Mouse (Mus musculus) liver, embryonic 13.5 days (tissue): Measurements from ENCODE around the gene Zfp938. TPM values are rescaled to one million over a fixed set of nuclear protein-coding genes. Genes with fewer than 3 reads are reported as not detected.

ENCODE experiments used
- ATAC-seq: fragments of 200-750 bp; cut with Nextera tagmentation; 2 replicates; pipeline ENCODE4 v1.8.0; 2017; ENCODE audit warnings: low read depth, mild to moderate bottlenecking, moderate number of reproducible peaks, moderate library complexity
- DNase-seq: peaks from one replicate; pipeline ENCODE4 v3.0.0; 2022
- H3K27ac ChIP-seq: fragments of 300-500 bp; sonication (generic); 2 replicates; pipeline ENCODE4 v1.5.1; 2015; ENCODE audit warnings: moderate library complexity, mild to moderate bottlenecking, inconsistent platforms
- H3K27me3 ChIP-seq: fragments of 300-500 bp; sonication (generic); 2 replicates; pipeline ENCODE4 v1.6.1; 2015; ENCODE audit warnings: mild to moderate bottlenecking, inconsistent platforms
- H3K36me3 ChIP-seq: fragments of 300-500 bp; sonication (generic); 2 replicates; pipeline ENCODE4 v1.6.1; 2015; ENCODE audit warnings: mild to moderate bottlenecking, inconsistent platforms
- H3K4me1 ChIP-seq: fragments of 300-500 bp; sonication (generic); replicated peaks from 2 replicates; pipeline ENCODE4 v1.6.1; 2015; ENCODE audit warnings: inconsistent platforms
- H3K4me2 ChIP-seq: fragments of 300-500 bp; sonication (generic); 2 replicates; pipeline ENCODE4 v1.6.1; 2015; ENCODE audit warnings: inconsistent platforms, mild to moderate bottlenecking, moderate library complexity
- H3K4me3 ChIP-seq: fragments of 300-500 bp; sonication (generic); replicated peaks from 2 replicates; pipeline ENCODE4 v1.5.1; 2015; ENCODE audit warnings: mild to moderate bottlenecking, inconsistent platforms
- H3K9ac ChIP-seq: fragments of 300-500 bp; sonication (generic); 2 replicates; pipeline ENCODE4 v1.6.1; 2015; ENCODE audit warnings: mild to moderate bottlenecking, inconsistent platforms
- H3K9me3 ChIP-seq: fragments of 300-500 bp; sonication (generic); replicated peaks from 2 replicates; pipeline ENCODE4 v1.6.1; 2016; ENCODE audit warnings: inconsistent platforms
- WGBS: fragments of 180-500 bp; shearing (Covaris S2); methylation state at CpG from one replicate; pipeline ENCODE4 v1.1.7; 2015; ENCODE audit not compliant: insufficient replicate concordance; 5-methylcytosine and 5-hydroxymethylcytosine counted together
- polyA plus RNA-seq: library from polyadenylated mRNA; unstranded; fragments of >200 nt; fragmentation: Nextera tagmentation; extraction: Ambion mirVana; gene quantifications from 2 replicates; pipeline ENCODE4 v1.2.1, GENCODE M21; 2015

Zfp938 gene
- polyA plus RNA-seq = 2.3 and 3.3 TPM in 2 replicates

DNA sequence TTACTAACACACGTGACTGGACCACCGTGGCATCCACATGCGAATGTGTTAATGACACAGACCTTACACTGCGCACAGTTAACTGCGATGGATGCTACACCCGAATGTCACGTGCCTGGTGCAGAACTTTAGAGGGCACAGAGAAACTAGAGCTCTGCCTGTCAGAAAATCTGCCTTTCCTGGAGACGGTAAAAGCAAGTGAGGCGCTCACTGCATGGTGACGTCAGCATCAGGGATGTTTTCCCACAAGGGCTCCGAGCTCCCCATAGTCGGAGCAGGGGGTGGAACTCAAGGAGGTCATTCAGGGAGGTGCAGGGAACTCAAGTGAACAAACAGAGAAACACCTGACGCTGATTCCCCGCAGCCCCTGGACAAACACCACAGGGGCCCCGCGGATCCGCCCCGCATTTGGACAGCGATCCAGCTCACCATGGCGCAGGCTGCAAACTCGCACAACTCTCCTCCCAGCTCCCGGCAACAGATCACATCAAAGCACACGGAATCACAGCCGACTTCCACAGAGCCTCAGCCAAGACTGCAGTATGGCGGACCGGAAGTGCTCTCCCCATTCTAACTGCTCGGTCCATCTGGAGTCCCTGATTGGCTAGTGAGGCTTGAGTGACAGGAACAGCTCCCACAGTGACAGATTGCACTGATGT is at the start of gene Zfp938:
Gene Zfp938 (minus strand): TSS at position 539 of the 659 bp plus-strand sequence.
- Histone ChIP-seq H3K27ac (no peak within 1 kb of the TSS), H3K4me2 (peak within 1 kb of the TSS; percentile 65), H3K4me3 (peak within 1 kb of the TSS; percentile 68), H3K9ac (peak within 1 kb of the TSS; percentile 58), H3K27me3 (no peaks in the 10 kb centered on the region), H3K9me3 (no peaks in the 10 kb centered on the region; the same call in 1 of the 2 replicates), H3K36me3 (peaks cover 7% of the 10 kb centered on the region; the same call in 1 of the 2 replicates), H3K4me1 (peaks cover 2% of the 10 kb centered on the region; the same call in 1 of the 2 replicates)
- peak; percentile 20 for DNase-seq
- 6% methylated on average over 27 of the region's 27 CpGs for WGBS
- ATAC-seq = peak; percentile 95

DNA sequence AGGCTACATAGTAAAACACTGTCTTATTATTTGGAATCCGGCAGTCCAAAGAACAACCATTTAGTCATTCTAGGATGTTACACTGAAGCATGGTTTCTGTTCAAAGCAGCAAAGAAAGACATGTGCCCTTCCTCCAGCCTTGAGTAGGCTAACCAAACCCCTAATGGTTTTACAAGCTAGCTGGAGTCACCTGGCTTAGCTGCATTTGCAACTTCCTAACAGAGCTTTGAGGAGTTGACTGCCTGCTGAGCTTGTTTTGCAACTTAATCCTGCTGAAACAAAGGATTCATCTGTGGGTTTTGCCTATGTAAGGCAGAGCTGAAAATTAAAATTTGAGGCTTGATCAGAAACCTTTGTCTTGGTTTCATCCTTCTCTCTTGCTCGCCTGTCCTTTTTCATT is 16.3 kb upstream of the Zfp938 start:
- 54% methylated on average over 2 of the region's 2 CpGs for WGBS
- Histone ChIP-seq H3K27me3 (no peaks in the 10 kb centered on the region), H3K4me1 (no peaks in the 10 kb centered on the region), H3K9me3 (no peaks in the 10 kb centered on the region), H3K9ac (no peak overlapping the region), H3K4me2 (no peak overlapping the region), H3K36me3 (no peaks in the 10 kb centered on the region), H3K27ac (no peak overlapping the region), H3K4me3 (no peak overlapping the region)
- DNase-seq (no peak), ATAC-seq (no peak)

DNA sequence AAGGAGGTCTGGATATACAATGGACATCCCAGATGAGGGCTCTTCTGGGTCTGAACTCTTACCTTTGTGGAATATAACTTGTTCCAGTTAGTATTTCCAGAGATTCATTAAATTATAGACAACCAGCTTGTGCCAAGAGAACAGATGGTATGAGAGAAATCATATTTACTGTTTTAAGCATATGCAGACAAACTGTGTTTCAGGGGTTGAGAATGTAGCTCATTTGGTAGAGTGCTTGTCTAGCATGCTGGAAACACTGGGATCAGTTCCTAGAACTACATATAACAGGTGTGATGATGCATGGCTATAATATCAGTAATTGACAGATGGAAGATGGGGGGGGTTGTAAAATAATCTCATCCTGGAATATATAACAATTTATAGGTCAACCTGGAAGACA is 3.9 kb upstream of the Zfp938 start:
- DNase-seq (no peak), ATAC-seq (no peak)
- H3K9me3 ChIP-seq = no peaks in the 10 kb centered on the region
- H3K36me3 ChIP-seq = no peaks in the 10 kb centered on the region
- no peak overlapping the region for H3K27ac ChIP-seq
- no peaks in the 10 kb centered on the region for H3K27me3 ChIP-seq
- no peak overlapping the region for H3K4me3 ChIP-seq
- no peak overlapping the region for H3K9ac ChIP-seq
- no peak overlapping the region for H3K4me2 ChIP-seq
- peaks cover 2% of the 10 kb centered on the region; the same call in 1 of the 2 replicates for H3K4me1 ChIP-seq

DNA sequence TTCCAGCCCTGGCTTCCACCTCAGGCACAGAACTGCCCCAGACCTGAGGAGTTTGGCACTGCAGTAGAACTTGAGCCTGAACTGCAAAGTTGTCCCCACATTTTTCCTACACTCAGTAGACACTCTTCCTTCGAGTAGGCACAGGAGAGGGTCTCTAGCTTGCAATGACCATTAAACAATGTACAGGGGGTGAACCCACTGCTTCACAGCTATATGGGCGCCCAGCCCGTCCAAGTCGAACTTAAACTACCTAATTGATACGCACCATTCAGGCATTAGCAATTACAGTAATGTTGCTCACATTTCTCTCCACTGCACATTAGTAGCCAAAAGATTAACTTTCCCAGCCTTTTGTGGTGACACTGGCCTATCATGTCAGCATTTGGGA is 315 bp upstream of the Zfp938 start:
- Histone ChIP-seq H3K9me3 (no peaks in the 10 kb centered on the region; the same call in 1 of the 2 replicates), H3K4me3 (peak overlapping the region; percentile 68), H3K27ac (no peak overlapping the region), H3K27me3 (no peaks in the 10 kb centered on the region), H3K4me2 (peak overlapping the region; percentile 65), H3K9ac (no peak overlapping the region), H3K36me3 (peaks cover 5% of the 10 kb centered on the region; the same call in 1 of the 2 replicates), H3K4me1 (peaks cover 2% of the 10 kb centered on the region; the same call in 1 of the 2 replicates)
- ATAC-seq (no peak), DNase-seq (no peak)
- 66% methylated on average over 5 of the region's 5 CpGs for WGBS

DNA sequence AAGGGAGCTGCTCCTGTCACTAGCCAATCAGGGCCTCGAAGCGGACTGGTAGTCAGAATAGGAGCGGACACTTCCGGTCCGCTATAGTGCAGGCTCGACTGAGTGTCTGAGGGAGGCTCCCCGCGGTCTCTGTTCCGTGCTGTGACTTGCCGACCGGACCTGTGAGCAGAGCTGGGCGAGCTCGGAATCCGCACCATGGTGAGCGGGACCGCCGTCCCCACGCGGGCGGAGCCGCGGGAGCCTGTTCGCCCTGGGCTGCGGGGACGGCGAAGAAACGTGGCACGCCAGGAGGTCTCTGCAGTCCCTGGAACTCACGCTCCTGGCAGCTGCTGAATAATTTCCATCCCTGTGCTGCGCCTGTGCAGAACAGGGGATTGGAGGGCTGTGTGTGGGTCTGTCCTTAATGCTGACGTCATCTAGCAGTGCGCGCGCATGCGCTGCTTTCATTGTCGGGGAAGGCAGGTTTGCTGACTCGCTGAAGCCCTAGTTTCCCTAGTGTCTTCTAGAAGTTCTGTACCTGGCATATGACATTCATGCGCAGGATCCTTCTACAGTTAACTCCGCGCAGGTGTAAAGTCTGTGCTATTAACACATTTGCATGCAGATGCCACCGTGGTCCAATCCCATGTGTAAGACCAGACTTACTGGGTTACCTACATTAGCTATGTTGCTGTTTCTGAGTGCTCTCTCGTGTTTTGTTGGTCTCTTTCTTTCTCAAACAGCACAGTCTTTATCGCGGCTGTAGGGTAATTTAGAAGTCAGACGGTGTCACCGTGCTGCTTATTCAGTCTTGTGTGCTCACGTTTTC is 62.6 kb downstream of the Zfp938 start:
- no peaks in the 10 kb centered on the region for H3K9me3 ChIP-seq
- no peaks in the 10 kb centered on the region for H3K36me3 ChIP-seq
- peak; percentile 94 for ATAC-seq
- H3K4me3 ChIP-seq = peak overlapping the region; percentile 63
- peak; percentile 57 for DNase-seq
- H3K27me3 ChIP-seq = no peaks in the 10 kb centered on the region
- H3K4me2 ChIP-seq = peak overlapping the region; percentile 74
- H3K9ac ChIP-seq = peak overlapping the region; percentile 61
- WGBS = 6% methylated on average over 47 of the region's 47 CpGs
- peak overlapping the region; percentile 61; the same call in 1 of the 2 replicates for H3K27ac ChIP-seq
- H3K4me1 ChIP-seq = no peaks in the 10 kb centered on the region; the same call in 1 of the 2 replicates

Other genes starting within 250 kb of the Zfp938 start
- 2.5 and 2.7 TPM in 2 replicates for gene Zfp873, start 193.2 kb downstream of the Zfp938 start, polyA plus RNA-seq
- gene BC024063, start 157.9 kb downstream of the Zfp938 start, polyA plus RNA-seq = 0.82 and 0.92 TPM in 2 replicates
- 1.2 TPM in 2 replicates for gene AU041133, start 113.3 kb downstream of the Zfp938 start, polyA plus RNA-seq
- gene 4932415D10Rik, start 75.3 kb upstream of the Zfp938 start, polyA plus RNA-seq = not detected in 2 replicates
- gene Gm4924, start 113.0 kb upstream of the Zfp938 start, polyA plus RNA-seq = 1.6 and 1.8 TPM in 2 replicates